In genomic region chr2:61802656-61803251, GRCm38 (mm10) we compare ENCODE assay signal across 9 mouse cellular contexts. TPM values are rescaled to one million over a fixed set of nuclear protein-coding genes. Genes with fewer than 3 reads are reported as not detected.
DNase-seq lines count a peak whose midpoint lies in the region; ATAC-seq and TF ChIP-seq lines count a peak whose summit lies in the region.
"Had no signal": no experiment of that assay in that cellular context is flagged by ENCODE, and none has a peak within 500 bp of the region (broad histone marks: within the 10 kb centered on the region; RNA-seq: fewer than 3 reads in every experiment).

TSS of gene Tbr1 (plus strand) at chr2:61802930.

- H3K27ac ChIP-seq in heart, embryonic 12.5 days (ENCODE audit: poor library complexity, severe bottlenecking): no peak within 1 kb of the TSS
- peak within 1 kb of the TSS; percentile 92 for H3K27ac ChIP-seq in forebrain, embryonic 12.5 days
- peak within 1 kb of the TSS; percentile 94 for H3K27ac ChIP-seq in left cerebral cortex, adult 2 months

- H3K4me1 ChIP-seq in heart, embryonic 12.5 days (replicated peaks): peaks cover 30% of the 10 kb centered on the region
- H3K4me1 ChIP-seq in forebrain, embryonic 12.5 days: peaks cover 34% of the 10 kb centered on the region

- no peak for ATAC-seq in heart, embryonic 12.5 days (ENCODE audit: insufficient number of reproducible peaks, low FRiP score)
- no peak; the same call in 1 of the 2 replicates for ATAC-seq in forebrain, embryonic 12.5 days (ENCODE audit: low FRiP score)

- peak within 1 kb of the TSS; percentile 46 for H3K4me2 ChIP-seq in heart, embryonic 12.5 days
- peak within 1 kb of the TSS; percentile 40 for H3K4me2 ChIP-seq in forebrain, embryonic 12.5 days

- intact Hi-C loops in heart, postnatal 10 days (cut with DNase I): no loop called here
- intact Hi-C loops in left cerebral cortex, adult 2 months (cut with DNase I): loop anchor here (5.0 kb wide), 1 partner anchor 90 kb away; the partner anchor contains the start of gene Psmd14

- H3K4me3 ChIP-seq in heart, embryonic 12.5 days: peak within 1 kb of the TSS; percentile 3; the same call in 1 of the 2 replicates
- H3K4me3 ChIP-seq in forebrain, embryonic 12.5 days (replicated peaks): peak within 1 kb of the TSS; percentile 43
- H3K4me3 ChIP-seq in left cerebral cortex, adult 2 months: peak within 1 kb of the TSS; percentile 71
- H3K4me3 ChIP-seq: myocyte had no signal

- H3K9me3 ChIP-seq in heart, embryonic 12.5 days (replicated peaks): no peaks in the 10 kb centered on the region
- no peaks in the 10 kb centered on the region for H3K9me3 ChIP-seq in forebrain, embryonic 12.5 days

- no peak within 1 kb of the TSS for H3K9ac ChIP-seq in heart, embryonic 12.5 days
- H3K9ac ChIP-seq in forebrain, embryonic 12.5 days: 0 out of 2 replicates have a peak within 1 kb of the TSS, but pooled peaks have one; percentile 29

- DNase-seq in heart, postnatal 10 days: no peak
- DNase-seq in cerebellum, adult 11 months: peak; percentile 28
- peak; percentile 27 to 47 for DNase-seq in left cerebral cortex, adult 2 months (ENCODE audit: extremely low spot score in 1 of 2, low spot score in 2 of 2)
- peak; percentile 8 for DNase-seq in naive thymus-derived CD4-positive, alpha-beta T cell, adult 2 months (ENCODE audit: low read depth)
- DNase-seq in adrenal gland, adult 18-20 months (ENCODE audit: low spot score in 2 of 2): no peak
- no peak for DNase-seq in gastrocnemius, postnatal 10 days

- H3K36me3 ChIP-seq in heart, embryonic 12.5 days: 0 out of 2 replicates have a peak, but pooled peaks cover 2% of the 10 kb centered on the region
- H3K36me3 ChIP-seq in forebrain, embryonic 12.5 days (replicated peaks): 0 out of 2 replicates have a peak, but pooled peaks cover 2% of the 10 kb centered on the region

- peaks cover 42% of the 10 kb centered on the region for H3K27me3 ChIP-seq in heart, embryonic 12.5 days (replicated peaks)
- peaks cover 55% of the 10 kb centered on the region for H3K27me3 ChIP-seq in forebrain, embryonic 12.5 days

- no peak; the same call in 1 of the 2 replicates for TF ChIP-seq CTCF in left cerebral cortex, adult 2 months (IDR thresholded peaks at IDR 0.05)

- 10% methylated on average over 11 of the region's 11 CpGs for WGBS in heart, embryonic 12.5 days
- WGBS in forebrain, embryonic 12.5 days: 5% methylated on average over 11 of the region's 11 CpGs

RNA-seq across cellular contexts. Expression of gene Tbr1, which starts in this region (rescaled TPM):
- polyA plus RNA-seq in heart, embryonic 12.5 days (2016; fragmentation: Nextera tagmentation; extraction: Ambion mirVana): not detected in 2 replicates
- total RNA-seq in heart, postnatal 10 days (2021): not detected
- polyA plus RNA-seq in forebrain, embryonic 12.5 days (2016; fragmentation: Nextera tagmentation; extraction: Ambion mirVana): 42.2 and 45.3 TPM in 2 replicates
- 100 to 1,000 TPM; 116 to 131 TPM for total RNA-seq in left cerebral cortex, adult 2 months (2021)
- not detected for total RNA-seq in adrenal gland, adult 18-20 months (2021)
- under 1 TPM; 0.23 to 0.32 TPM for total RNA-seq in gastrocnemius, postnatal 10 days (2021)

Comparison
In these comparisons a context has a peak if more than half of its experiments do, and no peak if none do; other contexts are left out.
1. RNA of gene Tbr1 (total RNA-seq): 116 to 131 TPM in left cerebral cortex, adult 2 months; 0.23 to 0.32 TPM in gastrocnemius, postnatal 10 days, not detected in heart, postnatal 10 days and not detected in adrenal gland, adult 18-20 months; every median in the first group is over 10 times any median in the second.
2. RNA of gene Tbr1 (polyA plus RNA-seq): 42.2 to 45.3 TPM in forebrain, embryonic 12.5 days; not detected in heart, embryonic 12.5 days; every median in the first group is over 10 times any median in the second.
3. H3K4me3 ChIP-seq: peak in every context shown above with its lines; median percentile 71 in left cerebral cortex, adult 2 months; 43 in forebrain, embryonic 12.5 days; 3 in heart, embryonic 12.5 days.
4. DNase-seq: peak in cerebellum, adult 11 months (single experiment), left cerebral cortex, adult 2 months (2 of 2) and naive thymus-derived CD4-positive, alpha-beta T cell, adult 2 months (single experiment); none in heart, postnatal 10 days (0 of 2), adrenal gland, adult 18-20 months (0 of 2) and gastrocnemius, postnatal 10 days (single experiment).